Mouse (Mus musculus) embryo, embryonic 10.5 days (tissue): Measurements from ENCODE around the gene Cdh24.

Experiments
- DNase-seq: peaks from one replicate; pipeline ENCODE4 v3.0.0-alpha.2; 2015; ENCODE audit warnings: low spot score

Cdh24 gene

DNA sequence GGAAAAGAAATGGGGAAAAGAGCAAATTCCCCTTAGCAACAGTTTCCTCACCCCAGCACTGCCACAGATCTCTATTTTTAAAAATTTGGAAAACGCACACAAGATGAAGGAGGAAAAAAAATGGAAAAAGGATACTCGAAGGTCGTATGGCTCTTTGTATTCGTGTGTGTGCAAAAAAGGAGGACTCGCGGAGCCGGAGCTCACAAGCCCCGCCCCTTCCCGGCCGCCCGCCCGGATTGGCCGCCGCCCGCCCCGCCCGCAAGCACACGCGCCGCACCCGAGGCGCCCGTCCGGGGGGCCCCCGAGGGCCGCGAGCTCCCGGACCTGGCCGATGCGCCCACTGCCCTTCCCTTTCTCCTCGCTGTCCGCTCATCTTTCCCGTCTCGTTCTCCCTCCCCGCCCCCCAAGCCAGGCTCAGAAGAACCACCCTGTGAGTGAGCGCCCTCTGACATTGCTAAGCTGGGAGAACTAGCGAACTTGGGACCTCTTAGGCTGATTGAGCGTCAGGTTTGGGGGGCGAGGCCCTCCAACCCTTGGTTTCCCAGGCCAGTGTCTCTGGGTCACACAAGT is 35.3 kb downstream of the Cdh24 start, which contains the start of gene 4931414P19Rik:
Gene 4931414P19Rik, minus strand, starts transcription at position 242 of the 570 bp plus-strand sequence.
- DNase-seq = peak; percentile 85

DNA sequence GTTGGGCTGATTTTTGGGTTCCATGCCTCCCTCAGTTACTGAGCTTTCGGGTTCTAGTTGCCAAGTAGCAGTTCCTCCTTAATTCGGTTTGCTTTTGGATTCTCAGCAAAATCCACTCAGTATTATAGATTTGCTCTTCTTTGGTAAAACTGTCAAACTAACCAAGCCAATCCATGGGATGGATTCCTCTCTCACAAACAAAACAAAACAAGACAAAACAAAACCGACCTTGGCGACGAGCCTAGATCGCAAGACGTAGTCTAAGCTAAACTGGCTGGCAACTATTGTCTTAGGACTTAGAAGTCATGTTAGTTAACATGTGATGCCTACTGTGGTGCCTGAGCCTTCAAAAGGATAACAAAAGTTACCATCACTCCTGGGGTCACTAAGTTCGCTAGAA is 37.5 kb downstream of the Cdh24 start:
- DNase-seq = no peak

DNA sequence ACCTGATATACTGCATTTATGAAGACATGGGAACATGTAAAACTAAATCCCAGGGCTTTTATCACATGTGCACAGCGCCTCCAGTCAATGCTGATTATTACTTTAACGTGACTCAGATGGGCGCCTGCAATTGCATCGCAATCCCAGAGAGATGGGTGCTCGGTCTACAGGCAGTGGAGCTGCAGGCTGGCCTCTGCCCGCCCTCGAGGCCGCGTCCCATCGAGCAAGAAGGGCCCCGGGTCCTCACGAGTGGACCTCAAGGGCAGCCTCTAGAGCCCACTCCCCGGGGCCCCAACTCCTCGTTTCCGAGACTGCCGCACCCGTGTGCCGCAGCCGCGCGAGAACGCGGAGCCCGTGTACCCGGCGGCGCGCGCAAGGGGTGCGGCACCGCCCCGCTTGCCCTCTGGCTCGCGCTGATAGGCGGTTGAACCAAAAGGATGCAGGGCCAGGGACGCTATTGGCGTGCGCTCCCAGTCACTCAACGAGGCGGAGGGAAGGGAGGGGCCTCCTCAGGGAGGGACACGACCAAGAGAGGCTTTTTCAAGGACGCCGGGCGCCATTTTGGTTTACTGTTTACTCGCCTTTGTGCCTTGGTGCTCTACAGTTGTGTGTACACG is 38.0 kb downstream of the Cdh24 start:
- peak; percentile 99 for DNase-seq

- peak; percentile 50 for DNase-seq
These were observed 38.6 kb downstream of the Cdh24 start for GRCm38 (mm10) chr14:54602613-54603012.

GRCm38 (mm10) chr14:54601601-54602000 is 39.6 kb downstream of the Cdh24 start:
- no peak for DNase-seq

DNA sequence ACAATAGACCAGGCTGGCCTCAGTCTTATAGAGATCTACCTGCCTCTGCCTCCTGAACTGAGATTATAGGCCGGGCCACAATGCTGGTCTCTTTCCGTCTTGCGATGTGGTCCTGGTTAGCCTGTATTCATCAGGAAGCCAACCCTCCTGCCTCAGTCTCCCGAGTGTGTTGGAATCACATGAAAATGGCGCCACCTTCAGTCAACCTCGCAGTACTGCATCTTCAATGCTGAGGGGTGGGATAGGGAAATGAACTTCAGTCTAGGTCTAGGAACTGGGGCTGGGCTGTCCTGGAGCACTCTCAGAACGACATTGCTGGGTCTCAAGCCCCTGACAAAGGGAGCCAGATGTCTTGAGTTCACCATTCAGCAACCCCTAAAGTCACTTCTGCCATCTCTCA is 44.1 kb downstream of the Cdh24 start:
- DNase-seq = no peak

DNA sequence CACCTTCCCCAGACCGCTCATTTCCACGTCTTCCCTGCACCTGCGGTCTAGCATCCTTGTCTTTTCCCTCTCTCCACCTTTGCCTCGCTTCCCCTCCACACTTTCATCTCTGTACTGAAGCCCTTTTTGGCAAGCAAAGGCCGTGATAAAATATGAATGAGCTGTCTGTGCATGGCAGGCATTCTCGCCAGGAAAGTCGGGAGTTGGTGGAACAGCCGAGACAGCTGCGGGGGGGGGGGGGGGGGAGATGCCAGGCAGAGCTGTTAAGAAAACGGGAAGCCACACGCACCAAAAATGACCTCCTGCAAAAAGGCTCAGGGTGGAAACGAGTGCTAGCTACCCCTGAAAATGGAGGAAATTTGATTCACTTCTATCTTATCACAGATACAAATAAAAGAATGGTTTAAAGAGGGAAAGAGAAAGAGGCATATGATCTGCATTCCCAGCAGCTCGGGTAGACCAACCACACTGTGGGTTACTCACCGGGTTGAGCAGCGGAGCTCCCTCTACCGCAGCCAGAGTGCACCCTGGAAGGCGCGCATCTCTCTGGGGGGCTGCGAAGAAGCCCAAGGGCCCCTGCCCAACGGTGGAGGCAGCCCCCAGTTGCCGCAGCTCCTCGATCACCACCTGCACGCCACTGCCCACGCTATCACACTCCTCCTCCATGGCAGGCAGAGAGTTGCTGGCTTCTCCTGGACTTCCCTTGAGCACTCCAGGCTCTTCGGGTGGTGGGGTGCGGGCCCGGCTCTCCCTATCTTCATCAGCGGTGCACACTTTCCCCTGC is 46.3 kb downstream of the Cdh24 start:
- no peak for DNase-seq

GRCm38 (mm10) chr14:54594055-54594454 is 47.1 kb downstream of the Cdh24 start:
- no peak for DNase-seq

- DNase-seq = peak; percentile 19
These were observed 48.7 kb downstream of the Cdh24 start for GRCm38 (mm10) chr14:54592319-54592934.

- no peak for DNase-seq
These were observed 50.1 kb downstream of the Cdh24 start for GRCm38 (mm10) chr14:54591056-54591455.

DNA sequence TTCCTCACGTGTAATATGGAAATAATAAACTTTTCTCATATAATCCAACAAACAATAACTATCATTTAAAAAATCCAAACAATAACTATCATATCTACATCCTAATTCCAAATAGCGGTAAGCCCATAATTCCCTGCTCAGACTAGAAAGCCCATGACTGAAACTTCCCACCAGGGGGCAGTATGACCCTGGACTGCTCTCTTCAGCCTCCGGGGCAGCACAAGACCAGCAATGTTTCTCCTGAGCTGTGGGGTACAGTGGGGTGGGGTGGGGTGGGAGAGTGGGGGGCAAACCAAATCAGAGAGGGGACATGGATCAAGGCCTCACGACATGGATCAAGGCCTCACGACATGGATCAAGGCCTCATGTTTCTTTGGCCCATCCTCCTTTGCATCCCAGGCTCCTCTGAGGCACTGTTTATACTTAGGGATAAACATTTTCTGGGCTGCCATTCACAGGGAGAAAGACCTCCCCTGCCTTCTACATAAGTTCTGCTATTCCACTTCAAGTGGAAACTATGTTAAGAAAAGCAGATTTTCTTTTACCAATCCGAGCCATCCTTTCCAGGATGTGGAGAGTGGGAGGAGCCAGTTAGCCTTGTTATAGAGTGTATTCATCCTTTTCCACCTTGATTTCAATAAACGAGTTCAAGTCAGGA is 57.4 kb downstream of the Cdh24 start:
- peak; percentile 80 for DNase-seq

- DNase-seq = no peak
These were observed 58.6 kb downstream of the Cdh24 start for GRCm38 (mm10) chr14:54582536-54582935.
